ENCODE assay signal across 16 mouse cellular contexts in genomic region chr3:102460986-102461385, GRCm38 (mm10). TPM values are rescaled to one million over a fixed set of nuclear protein-coding genes. Genes with fewer than 3 reads are reported as not detected.
"Had no signal": no experiment of that assay in that cellular context is flagged by ENCODE, and none has a peak within 500 bp of the region (broad histone marks: within the 10 kb centered on the region; RNA-seq: fewer than 3 reads in every experiment).

No protein-coding gene starts in this region.

- ATAC-seq: intestine, embryonic 15.5 days had no signal

- H3K9me3 ChIP-seq: intestine, embryonic 15.5 days; kidney, embryonic 15.5 days; liver, embryonic 13.5 days had no signal

- H3K36me3 ChIP-seq: intestine, embryonic 15.5 days; kidney, embryonic 15.5 days; liver, embryonic 13.5 days had no signal

- H3K27ac ChIP-seq: intestine, embryonic 15.5 days; kidney, embryonic 15.5 days; liver, embryonic 13.5 days; stomach, postnatal 0 days had no signal

- H3K4me1 ChIP-seq: intestine, embryonic 15.5 days; kidney, embryonic 15.5 days; liver, embryonic 13.5 days had no signal

- DNase-seq: kidney, adult 11 months; kidney, postnatal 10 days; kidney, postnatal 4 days; liver, embryonic 13.5 days; lung, adult 2 months; lung, postnatal 14 days; lung, postnatal 4 days; midbrain, embryonic 14.5 days; thymus, adult 18-20 months; thymus, postnatal 36 days had no signal

- H3K4me2 ChIP-seq: intestine, embryonic 15.5 days; kidney, embryonic 15.5 days; liver, embryonic 13.5 days; midbrain, embryonic 11.5 days had no signal

- H3K4me3 ChIP-seq: intestine, embryonic 15.5 days; kidney, embryonic 15.5 days; liver, embryonic 13.5 days had no signal

- H3K9ac ChIP-seq: intestine, embryonic 15.5 days; kidney, embryonic 15.5 days; liver, embryonic 13.5 days had no signal

- H3K27me3 ChIP-seq: intestine, embryonic 15.5 days; kidney, embryonic 15.5 days; liver, embryonic 13.5 days had no signal

RNA-seq across cellular contexts. Expression of gene Ngf, which starts 8.7 kb away (rescaled TPM):
- total RNA-seq: megakaryocyte progenitor cell, adult 5-6 weeks; megakaryocyte-erythroid progenitor cell, adult 5-6 weeks had no signal
